Mouse (Mus musculus) R1 (cell line): Measurements from ENCODE around the gene Flna.
A peak's percentile ranks its signal among the peaks of the same experiment; 100 is the strongest.

Experiments used
- DNase-seq: peaks from one replicate; pipeline ENCODE4 v3.0.0-alpha.2; 2018; ENCODE audit warnings: low read depth, low spot score

Flna gene

GRCm38 (mm10) chrX:74249615-74250014, at the start of gene Flna:
Gene Flna, minus strand, starts transcription at chrX:74249820.
- DNase-seq: peak; percentile 59

DNA sequence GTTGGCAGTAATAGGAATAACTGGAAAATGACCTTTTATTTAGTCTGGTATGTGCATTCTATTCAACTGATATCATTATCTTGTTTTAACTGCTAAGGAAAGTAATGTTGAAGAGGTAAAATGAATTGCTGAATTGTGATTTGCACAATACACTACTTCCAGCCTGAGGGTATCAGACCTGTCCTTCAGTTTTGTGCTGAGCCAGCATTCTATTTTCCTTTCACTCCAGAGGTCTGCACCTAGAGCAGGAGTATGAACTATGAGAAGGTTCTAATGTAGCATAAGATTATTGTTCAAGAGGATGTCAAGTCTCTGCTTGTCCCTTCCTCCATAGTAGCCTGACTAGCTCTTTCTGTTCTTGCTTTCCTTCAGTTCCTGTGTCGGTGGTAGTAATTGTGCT, 48.7 kb upstream of the Flna start:
- DNase-seq: no peak

GRCm38 (mm10) chrX:74296538-74297448, 47.2 kb upstream of the Flna start, which contains the start of gene Atp6ap1:
Gene Atp6ap1, plus strand, starts transcription at chrX:74297097.
- peak; percentile 96 for DNase-seq

DNA sequence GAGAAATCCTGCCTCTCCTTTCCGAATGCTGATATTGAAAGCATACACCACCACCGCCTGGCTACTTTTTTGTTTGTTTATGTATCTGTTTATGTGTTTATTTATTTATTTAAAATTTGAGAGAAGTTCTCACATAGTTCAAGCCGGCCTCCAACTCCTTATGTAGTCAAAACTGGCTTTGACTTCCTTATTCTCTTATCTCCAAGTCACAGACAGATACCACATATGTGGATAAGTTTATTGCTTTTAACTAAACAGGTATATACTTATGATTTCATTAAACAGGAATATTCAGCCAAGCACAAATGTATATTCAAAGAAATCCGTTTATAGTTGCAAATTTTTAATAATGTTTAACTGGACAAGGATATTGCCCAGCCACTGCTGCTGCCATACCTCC, 43.8 kb upstream of the Flna start:
- no peak for DNase-seq

DNA sequence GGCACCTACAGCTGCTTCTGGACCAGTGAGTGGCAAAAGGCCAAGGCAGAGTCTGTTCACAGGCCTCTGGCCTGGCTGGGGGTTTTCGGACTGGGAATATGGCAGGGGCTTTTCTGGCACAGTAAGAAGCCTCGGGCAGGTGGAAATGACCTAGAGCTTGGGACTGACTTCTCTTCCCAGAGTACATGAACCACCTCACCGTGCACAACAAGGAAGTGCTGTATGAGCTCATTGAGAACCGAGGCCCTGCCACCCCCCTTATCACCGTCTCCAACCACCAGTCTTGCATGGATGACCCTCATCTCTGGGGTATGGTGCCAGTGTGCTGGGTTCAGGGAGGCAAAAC, 33.4 kb upstream of the Flna start:
- DNase-seq: no peak

- peak; percentile 92 for DNase-seq
Measured at GRCm38 (mm10) chrX:74282395-74283091, 32.9 kb upstream of the Flna start.

DNA sequence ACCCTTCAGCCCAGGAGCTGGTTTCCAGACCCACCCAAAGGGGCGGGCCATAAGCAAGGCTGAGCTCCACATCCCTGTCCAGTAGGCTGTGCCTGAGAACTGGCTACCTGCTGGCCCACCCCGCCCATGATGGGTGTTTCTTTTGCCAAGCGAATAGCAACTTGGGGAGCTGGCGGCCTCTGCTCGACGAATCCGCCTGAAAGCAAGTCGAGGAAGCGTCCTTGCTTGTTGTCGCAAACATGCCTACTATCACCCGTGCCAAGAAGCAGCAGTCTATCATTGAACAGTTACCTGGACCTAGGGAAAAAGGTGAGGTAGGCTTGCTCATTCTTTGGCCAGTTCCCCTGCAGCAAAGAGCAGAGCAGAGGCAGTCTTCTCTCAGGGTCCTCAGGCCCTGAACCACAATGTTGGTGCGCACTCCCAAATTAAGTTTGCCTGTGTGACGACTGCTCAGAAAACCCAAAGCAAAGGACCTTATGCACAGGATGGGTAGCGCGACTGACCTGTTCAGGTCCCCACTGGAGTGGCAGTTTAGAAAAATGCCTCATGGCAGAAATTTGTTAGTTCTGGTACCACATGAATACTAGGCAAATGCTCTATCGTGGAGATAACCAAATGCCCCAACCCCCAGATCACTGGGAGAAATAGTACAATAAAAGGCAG, 32.2 kb upstream of the Flna start, which contains the start of the genes Taz and Dnase1l1:
Taz (plus strand) TSS at position 181 of the 663 bp plus-strand sequence.
Dnase1l1 (minus strand) TSS at position 606 of the 663 bp plus-strand sequence.
- DNase-seq: peak; percentile 94

DNA sequence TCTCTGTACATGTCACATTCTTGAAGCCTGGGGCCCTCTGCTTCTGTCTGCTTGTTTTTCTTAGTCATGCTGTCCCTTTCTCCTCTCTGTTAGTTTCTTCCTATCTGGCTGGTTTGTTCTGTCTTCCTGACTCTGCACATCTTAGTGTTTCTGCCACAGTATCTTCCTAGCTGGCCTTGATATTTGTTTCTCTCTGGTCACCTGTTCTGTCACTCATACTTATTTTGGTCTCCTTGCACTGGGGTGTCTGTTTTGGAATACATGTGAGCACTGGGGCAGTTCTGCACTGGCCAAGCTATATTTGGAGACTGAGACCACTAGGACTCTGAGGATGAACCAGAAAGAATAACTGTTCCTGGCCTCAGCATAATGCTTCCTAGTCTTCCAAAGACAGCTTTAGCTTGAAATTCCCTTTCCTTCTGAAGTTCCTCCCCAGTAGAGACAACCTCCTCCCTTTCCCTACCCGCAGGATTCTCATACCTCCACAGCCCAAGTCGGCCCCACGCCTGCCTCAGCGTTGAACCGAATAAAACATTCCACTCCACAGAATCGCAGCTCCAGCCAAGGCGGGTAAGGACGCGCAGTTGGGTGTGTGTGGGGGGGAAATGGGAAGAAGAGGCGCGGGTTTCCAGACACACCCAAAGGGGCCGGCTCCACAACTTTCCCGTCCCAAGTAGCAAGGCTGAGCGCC, 31.6 kb upstream of the Flna start:
- no peak for DNase-seq

DNA sequence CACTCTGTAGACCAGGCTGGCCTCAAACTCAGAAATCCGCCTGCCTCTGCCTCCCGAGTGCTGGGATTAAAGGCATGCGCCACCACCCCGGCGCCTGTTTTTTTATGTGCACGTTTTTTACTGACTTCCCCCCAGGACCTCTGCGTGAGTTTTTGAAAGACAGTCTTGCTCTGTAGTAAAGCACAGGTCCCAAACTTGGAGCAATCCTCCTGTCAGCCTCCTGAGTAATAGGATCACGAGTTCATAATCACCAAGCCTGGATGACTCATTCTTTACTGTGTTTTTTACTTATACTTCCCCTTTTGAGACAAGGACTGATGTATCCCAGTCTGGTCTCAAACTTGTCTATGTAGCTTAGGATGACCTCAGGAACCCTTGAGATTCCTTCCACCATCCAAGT, 28.3 kb upstream of the Flna start:
- no peak for DNase-seq

DNA sequence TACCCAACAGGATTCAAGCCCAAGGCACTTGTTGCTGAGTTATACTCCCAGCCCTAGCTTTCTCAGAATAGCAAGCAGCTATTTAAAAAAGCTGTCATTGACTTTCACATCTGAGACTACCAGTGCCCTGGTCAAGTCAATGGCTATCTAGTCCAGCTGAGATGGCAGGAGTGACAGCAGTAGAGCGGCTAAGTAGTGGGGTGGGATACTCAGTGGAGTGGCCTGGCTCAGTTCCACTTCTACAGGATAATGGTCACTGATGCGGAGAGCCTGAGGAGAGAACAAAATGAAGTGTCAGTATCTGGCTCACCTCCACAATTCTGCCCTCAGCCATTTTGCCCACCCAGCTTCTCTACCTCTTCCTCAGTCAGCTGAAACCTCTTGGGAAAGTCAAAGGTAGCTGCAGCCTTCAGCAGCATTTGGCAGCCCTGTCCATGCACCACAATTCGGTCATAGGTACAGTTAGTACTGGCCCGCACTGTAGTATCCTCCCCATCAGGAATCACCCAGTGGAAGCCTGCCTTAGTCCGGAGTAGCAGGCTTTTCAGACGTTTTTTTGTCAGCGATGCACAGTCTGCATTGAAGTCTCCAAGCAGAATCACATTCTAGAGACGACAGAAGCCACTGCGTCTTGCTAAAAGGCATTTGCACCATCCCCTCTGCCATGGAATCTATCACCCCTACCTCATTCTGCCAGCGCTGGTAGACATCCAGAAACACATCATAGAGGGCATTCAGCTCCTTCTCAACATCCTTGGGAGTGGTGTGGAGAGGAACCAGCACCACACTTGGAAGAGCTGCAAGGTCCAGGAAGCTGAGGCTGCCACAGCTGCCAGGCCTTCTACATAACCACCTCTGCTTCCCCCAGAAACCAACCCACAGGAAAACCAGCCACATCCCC, 24.1 kb upstream of the Flna start:
- peak; percentile 46 for DNase-seq

DNA sequence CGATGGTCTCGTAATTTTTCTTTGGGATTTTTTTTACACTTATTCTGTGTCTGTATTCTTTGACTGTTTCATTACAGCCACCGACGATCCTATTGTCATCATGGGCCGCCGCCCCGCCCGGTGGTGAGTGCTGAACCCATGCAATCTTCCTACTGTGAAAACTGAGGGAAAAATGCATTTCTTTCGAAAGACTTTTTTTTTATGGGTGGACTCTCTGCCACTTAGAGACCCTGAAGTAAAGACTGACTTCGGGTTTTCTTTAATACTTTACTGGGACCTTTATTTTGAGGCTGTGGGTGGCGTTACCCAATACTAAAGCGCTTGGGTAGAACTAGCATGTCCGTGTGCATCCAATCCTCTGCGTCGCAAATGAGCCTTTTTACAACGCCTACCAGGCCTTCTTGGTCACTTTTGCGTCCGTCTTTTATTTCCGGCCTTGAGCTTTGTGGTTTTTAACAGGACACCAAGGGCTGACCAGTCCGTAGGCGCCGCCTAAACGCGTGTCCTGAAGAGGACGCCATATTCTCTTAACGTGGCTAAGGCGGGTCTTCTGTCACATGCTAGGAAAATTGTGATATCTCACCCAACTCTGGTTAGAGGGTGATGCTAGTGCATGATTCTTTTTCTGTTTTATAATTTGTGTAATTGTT, 21.4 kb upstream of the Flna start:
- peak; percentile 50 for DNase-seq

DNA sequence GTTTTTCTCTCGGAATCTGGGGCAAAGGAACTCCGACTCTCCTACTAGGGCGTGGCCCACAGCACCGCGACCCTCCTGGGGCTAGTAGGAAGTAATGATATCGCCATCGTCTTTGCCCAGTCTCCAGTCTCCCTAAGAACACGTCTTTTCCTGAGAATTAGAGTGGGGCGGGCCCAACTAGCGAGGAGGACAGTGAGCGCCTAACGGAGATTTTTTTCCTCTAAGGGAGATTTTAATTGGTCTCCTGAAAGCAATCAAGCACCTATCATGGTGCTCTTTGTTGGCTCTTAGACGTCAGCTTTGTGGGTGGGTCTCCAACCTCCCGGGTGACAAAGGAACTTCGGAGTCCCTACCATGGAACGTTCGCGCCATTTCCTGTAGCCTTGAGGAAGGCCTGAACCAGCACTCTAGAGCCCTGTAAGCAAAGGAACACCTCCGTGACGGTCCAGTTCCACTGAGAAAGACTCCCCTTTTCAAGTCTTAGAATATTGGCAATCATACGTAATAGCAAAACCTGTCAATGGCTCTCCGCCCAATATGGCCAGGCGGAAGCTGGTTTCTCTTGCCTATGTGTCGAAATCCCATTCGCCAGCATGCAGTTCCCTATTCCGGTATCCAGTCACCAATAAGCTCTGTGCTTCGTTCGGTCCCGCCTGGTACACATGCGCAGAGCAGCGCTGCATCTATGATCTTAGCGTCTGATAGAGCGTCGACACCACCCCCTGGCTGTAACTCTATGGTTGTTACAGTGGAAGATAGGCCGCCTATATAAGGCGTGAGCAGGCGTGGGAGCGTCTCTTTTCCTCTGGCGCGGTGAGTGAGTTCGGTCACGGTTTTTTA, 20.7 kb upstream of the Flna start, which contains the start of gene Rpl10:
Rpl10 (plus strand) TSS at position 751 of the 840 bp plus-strand sequence.
- peak; percentile 98 for DNase-seq

GRCm38 (mm10) chrX:74269736-74270061, 20.1 kb upstream of the Flna start:
- no peak for DNase-seq

DNA sequence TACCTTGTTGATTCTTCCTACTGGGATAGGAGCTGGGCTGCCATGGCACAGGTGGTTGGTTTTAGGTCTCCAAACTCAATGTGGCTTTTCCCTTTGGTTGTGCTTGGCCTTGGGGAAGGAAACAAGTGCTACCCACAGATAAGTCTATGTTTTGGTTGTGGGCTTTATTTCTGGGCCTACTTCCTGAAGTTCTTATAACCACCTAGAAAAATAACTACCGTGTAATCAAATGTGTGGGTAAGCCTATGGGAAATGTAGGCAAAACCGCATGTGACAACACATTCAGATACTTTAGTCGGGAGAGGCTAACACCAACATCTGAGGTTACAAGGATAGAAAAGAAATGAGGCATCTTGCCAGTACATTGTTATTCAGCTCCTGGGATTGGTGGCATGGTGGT, 8.1 kb upstream of the Flna start:
- no peak for DNase-seq

- DNase-seq: peak; percentile 28
Measured at GRCm38 (mm10) chrX:74254888-74255565, 5.4 kb upstream of the Flna start.

- DNase-seq: peak; percentile 98
Measured at GRCm38 (mm10) chrX:74254153-74254887, 4.7 kb upstream of the Flna start, which contains the start of gene Emd. Gene Emd, plus strand, starts transcription at chrX:74254687.

- peak; percentile 84 for DNase-seq
Measured at GRCm38 (mm10) chrX:74248651-74249050, 969 bp downstream of the Flna start.

- DNase-seq: peak; percentile 73
Measured at GRCm38 (mm10) chrX:74246693-74247092, 2.9 kb downstream of the Flna start.
